Mouse (Mus musculus): Measurements from ENCODE around the gene Olfr769. TPM values are rescaled to one million over a fixed set of nuclear protein-coding genes. Genes with fewer than 3 reads are reported as not detected.
"Not testable (repeated sequence)": the region's sequence is repeated elsewhere in the genome, so short reads cannot be mapped to it uniquely, and the experiment has no call there.

The Olfr769 gene
- polyA plus RNA-seq (2015; fragmentation: Nextera tagmentation; extraction: Ambion mirVana), result not detected in 2 replicates

DNA sequence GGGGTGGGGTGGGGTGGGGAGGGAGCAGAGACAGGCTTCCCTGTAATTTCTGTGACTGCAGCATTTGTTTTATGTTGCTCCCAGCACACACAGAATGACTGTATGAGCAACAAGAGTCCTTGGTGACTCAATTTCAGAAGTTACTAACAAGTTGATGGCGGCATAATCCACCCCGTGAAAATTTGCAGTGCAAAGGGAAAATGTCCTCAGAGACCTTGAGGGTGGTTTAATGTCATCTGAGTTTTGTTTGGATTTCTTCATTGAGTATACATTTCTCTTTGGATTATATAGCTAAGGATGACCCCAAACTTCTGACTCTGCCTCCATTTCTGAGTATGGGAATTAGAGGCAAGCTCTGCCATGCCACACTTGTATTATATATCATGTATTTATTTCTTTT is at the start of gene Olfr769:
Gene Olfr769, minus strand, starts transcription at position 101 of the 400 bp plus-strand sequence.
- H3K9me3 ChIP-seq, result no peaks in the 10 kb centered on the region
- ATAC-seq, result no peak
- H3K4me1 ChIP-seq (replicated peaks), result no peaks in the 10 kb centered on the region
- WGBS, result 76% methylated on average over 2 of the region's 2 CpGs
- H3K36me3 ChIP-seq, result no peaks in the 10 kb centered on the region
- H3K27me3 ChIP-seq (replicated peaks), result no peaks in the 10 kb centered on the region
- H3K4me3 ChIP-seq (replicated peaks), result no peak within 1 kb of the TSS
- H3K9ac ChIP-seq, result no peak within 1 kb of the TSS
- H3K27ac ChIP-seq, result no peak within 1 kb of the TSS
- no peak within 1 kb of the TSS for H3K4me2 ChIP-seq (replicated peaks)

DNA sequence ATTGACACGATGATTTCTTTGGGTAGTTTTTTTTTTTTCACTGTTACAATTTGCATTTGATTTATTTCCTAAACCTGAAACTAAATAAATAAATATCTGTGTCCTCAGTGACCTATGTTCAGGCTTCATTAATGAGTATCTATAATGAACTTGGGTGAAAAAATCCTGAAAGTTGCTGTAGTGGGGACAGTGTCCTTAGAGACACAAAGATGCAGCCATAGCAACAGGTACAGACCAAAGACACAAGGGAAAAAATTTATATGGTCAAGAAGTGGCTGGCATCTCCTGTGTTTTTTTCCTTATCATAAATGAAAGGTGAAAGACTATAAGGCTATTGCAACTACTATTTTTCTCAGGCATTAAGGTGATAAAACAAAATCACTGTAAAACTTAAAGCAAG is 47.0 kb upstream of the Olfr769 start, which contains the start of gene Olfr771:
Gene Olfr771, minus strand, starts transcription at position 101 of the 400 bp plus-strand sequence.
- Histone ChIP-seq H3K27me3 (replicated peaks) (no peaks in the 10 kb centered on the region), H3K36me3 (no peaks in the 10 kb centered on the region), H3K27ac (no peak within 1 kb of the TSS), H3K4me3 (replicated peaks) (no peak within 1 kb of the TSS), H3K4me1 (replicated peaks) (no peaks in the 10 kb centered on the region), H3K9me3 (no peaks in the 10 kb centered on the region), H3K9ac (no peak within 1 kb of the TSS), H3K4me2 (replicated peaks) (no peak within 1 kb of the TSS)
- WGBS, result 68% methylated on average over 1 of the region's 1 CpGs
- no peak for ATAC-seq

DNA sequence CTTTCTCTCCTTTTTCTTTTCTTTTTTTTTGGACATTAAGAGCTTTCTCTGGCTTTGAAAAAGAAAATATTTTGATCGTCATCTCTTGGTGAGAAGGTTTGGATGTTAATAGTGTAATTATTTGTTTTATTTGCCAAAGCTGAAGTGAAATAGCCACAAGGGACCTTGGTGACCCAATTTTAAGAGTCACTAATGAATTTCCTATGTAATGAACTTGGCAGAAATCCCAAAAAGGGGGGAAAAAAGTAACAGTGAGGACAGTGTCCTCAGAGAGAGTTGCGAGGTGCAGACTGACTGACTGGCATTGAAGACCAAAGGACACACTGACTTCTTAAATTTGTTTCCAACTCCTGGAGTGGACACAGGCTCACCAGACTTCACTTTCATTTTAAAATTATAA is 21.2 kb upstream of the Olfr769 start, which contains the start of gene Olfr770:
Gene Olfr770, minus strand, starts transcription at position 101 of the 400 bp plus-strand sequence.
- no peak for ATAC-seq
- Histone ChIP-seq H3K4me2 (replicated peaks) (no peak within 1 kb of the TSS), H3K9me3 (no peaks in the 10 kb centered on the region), H3K4me3 (replicated peaks) (no peak within 1 kb of the TSS), H3K9ac (no peak within 1 kb of the TSS), H3K27me3 (replicated peaks) (no peaks in the 10 kb centered on the region), H3K4me1 (replicated peaks) (no peaks in the 10 kb centered on the region), H3K27ac (no peak within 1 kb of the TSS), H3K36me3 (no peaks in the 10 kb centered on the region)
- WGBS, result 86% methylated on average over 2 of the region's 2 CpGs

DNA sequence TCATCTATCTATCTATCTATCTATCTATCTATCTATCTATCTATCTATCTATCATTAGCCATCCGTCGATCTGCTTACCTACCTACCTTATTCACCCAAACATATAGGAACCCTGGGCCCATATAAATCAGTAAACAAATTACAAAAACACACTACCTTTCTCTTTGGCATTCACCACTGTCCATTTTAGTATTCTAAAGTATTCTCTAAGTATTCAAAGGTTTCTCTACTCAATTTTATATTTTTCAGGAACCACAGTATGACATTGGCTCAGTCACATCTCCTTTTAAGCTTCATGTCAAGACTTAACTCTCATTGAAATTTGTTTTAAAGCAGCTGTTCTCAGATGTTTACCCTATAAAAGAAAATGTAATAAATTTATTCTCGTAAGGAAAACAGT is 2.5 kb downstream of the Olfr769 start:
- no peak overlapping the region for H3K4me3 ChIP-seq (replicated peaks)
- no peak overlapping the region for H3K27ac ChIP-seq
- no peak overlapping the region for H3K9ac ChIP-seq
- H3K27me3 ChIP-seq (replicated peaks), result no peaks in the 10 kb centered on the region
- no peaks in the 10 kb centered on the region for H3K36me3 ChIP-seq
- H3K4me2 ChIP-seq (replicated peaks), result no peak overlapping the region
- no peak for ATAC-seq
- 86% methylated on average over 3 of the region's 3 CpGs for WGBS
- no peaks in the 10 kb centered on the region for H3K9me3 ChIP-seq
- no peaks in the 10 kb centered on the region for H3K4me1 ChIP-seq (replicated peaks)

DNA sequence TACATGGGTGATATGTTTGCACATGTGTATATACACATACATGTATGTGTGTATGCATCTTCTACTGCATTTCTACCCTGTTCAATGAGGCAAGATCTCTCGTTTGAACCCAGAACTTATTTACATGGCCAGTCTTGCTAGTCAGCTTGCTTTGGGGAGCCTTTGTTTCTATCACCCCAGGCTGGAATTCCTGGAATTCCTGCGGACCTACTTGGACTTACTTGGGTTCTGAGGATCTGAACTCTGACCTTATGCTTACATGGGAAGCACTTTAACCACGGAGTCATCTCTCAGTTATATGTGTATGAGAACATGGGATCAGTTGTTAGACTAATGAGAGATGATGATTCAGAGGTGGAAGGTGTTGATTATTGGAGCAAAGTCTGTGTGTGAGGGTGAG is 16.4 kb downstream of the Olfr769 start:
- H3K27me3 ChIP-seq (replicated peaks), result no peaks in the 10 kb centered on the region
- H3K4me2 ChIP-seq (replicated peaks), result no peak overlapping the region
- ATAC-seq, result no peak
- no peaks in the 10 kb centered on the region for H3K9me3 ChIP-seq
- no peak overlapping the region for H3K9ac ChIP-seq
- no peaks in the 10 kb centered on the region for H3K36me3 ChIP-seq
- 37% methylated on average over 3 of the region's 3 CpGs for WGBS
- no peak overlapping the region for H3K27ac ChIP-seq
- no peak overlapping the region for H3K4me3 ChIP-seq (replicated peaks)
- H3K4me1 ChIP-seq (replicated peaks), result no peaks in the 10 kb centered on the region

DNA sequence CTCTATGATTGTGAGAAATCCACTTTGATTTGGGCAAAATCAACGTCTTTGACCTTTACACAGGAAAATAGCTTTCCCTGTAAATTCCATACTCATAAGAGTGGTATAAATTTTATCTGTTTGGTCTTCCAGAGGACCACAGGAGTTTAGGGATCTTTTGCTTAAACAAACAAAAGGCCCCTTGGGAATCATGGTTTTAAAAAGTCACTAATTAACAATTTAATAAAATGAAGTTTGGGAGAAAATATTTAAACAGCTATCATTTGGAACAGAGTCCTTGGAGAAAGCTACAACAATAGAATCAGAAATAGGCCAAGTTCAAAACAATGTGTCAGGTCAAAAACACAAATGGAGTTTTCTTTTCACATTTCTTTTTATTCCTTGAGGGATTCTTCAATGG is 18.4 kb downstream of the Olfr769 start, which contains the start of gene Olfr768:
Gene Olfr768, minus strand, starts transcription at position 101 of the 400 bp plus-strand sequence.
- 70% methylated on average over 1 of the region's 1 CpGs for WGBS
- H3K27me3 ChIP-seq (replicated peaks), result no peaks in the 10 kb centered on the region

DNA sequence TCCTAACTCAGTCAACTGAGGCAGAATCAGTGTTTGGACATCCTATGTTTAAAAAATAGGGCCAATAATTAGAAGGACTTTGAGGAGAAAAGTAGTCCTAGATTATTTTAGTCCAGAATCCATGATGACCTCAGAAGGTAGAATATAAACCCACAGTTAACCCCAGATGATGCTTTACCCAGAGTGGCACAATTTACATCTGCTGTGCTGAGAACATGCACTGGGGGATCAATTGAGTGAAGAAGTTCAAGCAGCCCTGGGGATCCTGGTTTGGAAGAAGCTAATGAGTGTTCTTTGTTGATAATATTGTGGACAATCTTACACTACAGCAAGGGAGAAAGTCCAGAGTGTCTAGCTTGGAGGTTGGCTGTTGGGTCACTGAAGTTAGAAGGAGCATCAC is 34.9 kb downstream of the Olfr769 start, which contains the start of gene Olfr767:
Gene Olfr767, minus strand, starts transcription at position 101 of the 400 bp plus-strand sequence.
- not testable (repeated sequence) for H3K27ac ChIP-seq, ATAC-seq

More for the DNA sequence above, 18.4 kb downstream of the Olfr769 start, which contains the start of gene Olfr768:
- Histone ChIP-seq H3K9ac (no peak within 1 kb of the TSS), H3K36me3 (no peaks in the 10 kb centered on the region), H3K4me3 (replicated peaks) (no peak within 1 kb of the TSS), H3K4me1 (replicated peaks) (no peaks in the 10 kb centered on the region), H3K27ac (no peak within 1 kb of the TSS), H3K4me2 (replicated peaks) (no peak within 1 kb of the TSS), H3K9me3 (no peaks in the 10 kb centered on the region)
- no peak for ATAC-seq

DNA sequence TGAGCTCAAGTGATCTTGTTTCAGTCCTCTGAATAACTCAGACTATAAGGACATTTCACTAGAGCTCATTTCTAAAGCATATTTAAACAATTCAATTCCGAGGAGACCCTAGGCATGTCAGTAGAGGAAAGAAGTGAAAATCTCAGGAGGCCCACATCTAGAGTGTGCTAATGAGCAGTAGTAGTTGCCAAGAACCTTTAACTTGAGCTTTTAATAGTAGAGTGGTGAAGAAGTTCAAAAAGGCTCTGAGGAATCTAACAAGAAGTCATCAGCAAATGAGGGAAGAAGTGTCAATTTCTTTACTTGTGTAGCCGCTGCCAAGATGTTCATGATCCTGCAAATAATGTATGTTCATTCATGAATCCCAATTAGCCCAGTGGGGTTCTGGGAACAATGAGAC is 48.8 kb downstream of the Olfr769 start, which contains the start of gene Olfr766-ps1:
Gene Olfr766-ps1, minus strand, starts transcription at position 101 of the 400 bp plus-strand sequence.
- no peak within 1 kb of the TSS for H3K4me3 ChIP-seq (replicated peaks)
- no peaks in the 10 kb centered on the region for H3K4me1 ChIP-seq (replicated peaks)
- H3K9me3 ChIP-seq, result no peaks in the 10 kb centered on the region
- H3K4me2 ChIP-seq (replicated peaks), result no peak within 1 kb of the TSS
- H3K9ac ChIP-seq, result no peak within 1 kb of the TSS
- H3K36me3 ChIP-seq, result no peaks in the 10 kb centered on the region
- no peak within 1 kb of the TSS for H3K27ac ChIP-seq
- no peak for ATAC-seq
- no peaks in the 10 kb centered on the region for H3K27me3 ChIP-seq (replicated peaks)
- 85% methylated on average over 2 of the region's 2 CpGs for WGBS

More for the DNA sequence above, 34.9 kb downstream of the Olfr769 start, which contains the start of gene Olfr767:
- not testable (repeated sequence) for H3K9ac ChIP-seq; H3K4me2 ChIP-seq (replicated peaks); H3K9me3 ChIP-seq; H3K4me1 ChIP-seq (replicated peaks); H3K27me3 ChIP-seq (replicated peaks); H3K36me3 ChIP-seq; H3K4me3 ChIP-seq (replicated peaks)

Other genes starting within 250 kb of the Olfr769 start
- gene Gdf11, start 226.1 kb downstream of the Olfr769 start, polyA plus RNA-seq (2015; fragmentation: Nextera tagmentation; extraction: Ambion mirVana), result 3.5 and 3.9 TPM in 2 replicates
- 708 and 725 TPM in 2 replicates for gene Cd63, start 216.9 kb downstream of the Olfr769 start, polyA plus RNA-seq (2015; fragmentation: Nextera tagmentation; extraction: Ambion mirVana)
- 11.7 and 12.0 TPM in 2 replicates for gene Rdh5, start 195.0 kb downstream of the Olfr769 start, polyA plus RNA-seq (2015; fragmentation: Nextera tagmentation; extraction: Ambion mirVana)
- 194 and 203 TPM in 2 replicates for gene Bloc1s1, start 193.8 kb downstream of the Olfr769 start, polyA plus RNA-seq (2015; fragmentation: Nextera tagmentation; extraction: Ambion mirVana)
- gene Itga7, start 184.0 kb downstream of the Olfr769 start, polyA plus RNA-seq (2015; fragmentation: Nextera tagmentation; extraction: Ambion mirVana), result 2.9 and 3.8 TPM in 2 replicates
- 12.0 and 12.3 TPM in 2 replicates for gene Mettl7b, start 156.9 kb downstream of the Olfr769 start, polyA plus RNA-seq (2015; fragmentation: Nextera tagmentation; extraction: Ambion mirVana)
- gene Olfr9, start 128.4 kb downstream of the Olfr769 start, polyA plus RNA-seq (2015; fragmentation: Nextera tagmentation; extraction: Ambion mirVana), result not detected in 2 replicates
- gene Olfr763, start 107.1 kb downstream of the Olfr769 start, polyA plus RNA-seq (2015; fragmentation: Nextera tagmentation; extraction: Ambion mirVana), result not detected in 2 replicates
- gene Olfr764-ps1, start 78.0 kb downstream of the Olfr769 start, polyA plus RNA-seq (2015; fragmentation: Nextera tagmentation; extraction: Ambion mirVana), result not detected in 2 replicates
- gene Olfr765, start 67.9 kb downstream of the Olfr769 start, polyA plus RNA-seq (2015; fragmentation: Nextera tagmentation; extraction: Ambion mirVana), result not detected in 2 replicates
- not detected in 2 replicates for gene Olfr766-ps1, start 48.9 kb downstream of the Olfr769 start, polyA plus RNA-seq (2015; fragmentation: Nextera tagmentation; extraction: Ambion mirVana)
- not detected in 2 replicates for gene Olfr767, start 35.0 kb downstream of the Olfr769 start, polyA plus RNA-seq (2015; fragmentation: Nextera tagmentation; extraction: Ambion mirVana)
- gene Olfr768, start 18.5 kb downstream of the Olfr769 start, polyA plus RNA-seq (2015; fragmentation: Nextera tagmentation; extraction: Ambion mirVana), result not detected in 2 replicates
- not detected in 2 replicates for gene Olfr770, start 21.1 kb upstream of the Olfr769 start, polyA plus RNA-seq (2015; fragmentation: Nextera tagmentation; extraction: Ambion mirVana)
- gene Olfr771, start 46.9 kb upstream of the Olfr769 start, polyA plus RNA-seq (2015; fragmentation: Nextera tagmentation; extraction: Ambion mirVana), result not detected in 2 replicates
- not detected in 2 replicates for gene Olfr772, start 60.1 kb upstream of the Olfr769 start, polyA plus RNA-seq (2015; fragmentation: Nextera tagmentation; extraction: Ambion mirVana)
- not detected in 2 replicates for gene Olfr773, start 69.6 kb upstream of the Olfr769 start, polyA plus RNA-seq (2015; fragmentation: Nextera tagmentation; extraction: Ambion mirVana)
- not detected in 2 replicates for gene Olfr774, start 118.3 kb upstream of the Olfr769 start, polyA plus RNA-seq (2015; fragmentation: Nextera tagmentation; extraction: Ambion mirVana)
- not detected in 2 replicates for gene Olfr775, start 130.6 kb upstream of the Olfr769 start, polyA plus RNA-seq (2015; fragmentation: Nextera tagmentation; extraction: Ambion mirVana)
- not detected in 2 replicates for gene Olfr776, start 141.3 kb upstream of the Olfr769 start, polyA plus RNA-seq (2015; fragmentation: Nextera tagmentation; extraction: Ambion mirVana)
- gene Olfr777, start 153.6 kb upstream of the Olfr769 start, polyA plus RNA-seq (2015; fragmentation: Nextera tagmentation; extraction: Ambion mirVana), result not detected in 2 replicates
- gene Olfr780, start 200.3 kb upstream of the Olfr769 start, polyA plus RNA-seq (2015; fragmentation: Nextera tagmentation; extraction: Ambion mirVana), result not detected in 2 replicates
- not detected in 2 replicates for gene Olfr781, start 211.0 kb upstream of the Olfr769 start, polyA plus RNA-seq (2015; fragmentation: Nextera tagmentation; extraction: Ambion mirVana)
- gene Olfr782, start 231.0 kb upstream of the Olfr769 start, polyA plus RNA-seq (2015; fragmentation: Nextera tagmentation; extraction: Ambion mirVana), result not detected in 2 replicates

Measured in intestine, embryonic 15.5 days (tissue).